Mouse (Mus musculus): ENCODE measurements around the gene Zfp961. TPM values are rescaled to one million over a fixed set of nuclear protein-coding genes. Genes with fewer than 3 reads are reported as not detected.

Gene Zfp961
- polyA plus RNA-seq, 1 experiment: 1.9 TPM

- TF ChIP-seq CTCF (IDR thresholded peaks at IDR 0.05; ENCODE audit: extremely low read depth, insufficient read length, insufficient replicate concordance, low read depth, low read length): no peak
- no peak for TF ChIP-seq POLR2A (IDR thresholded peaks at IDR 0.05; ENCODE audit: low read depth, low read length)
- H3K27me3 ChIP-seq (ENCODE audit: control insufficient read depth, insufficient read depth, low read length): no peaks in the 10 kb centered on the region
- no peaks in the 10 kb centered on the region; the same call in 1 of the 2 replicates for H3K4me1 ChIP-seq (ENCODE audit: control insufficient read depth, insufficient read depth, insufficient read length, low read length)
- peaks cover 22% of the 10 kb centered on the region for H3K36me3 ChIP-seq (ENCODE audit: control insufficient read depth, insufficient read depth, low read length)
- WGBS: 79% methylated on average over 3 of the region's 3 CpGs
- no peak overlapping the region for H3K27ac ChIP-seq (ENCODE audit: insufficient read depth, low read depth, low read length)
- no peak overlapping the region for H3K4me3 ChIP-seq (ENCODE audit: low read depth, low read length)
Observed at GRCm38 (mm10) chr8:71964051-71964450, 13.2 kb downstream of the Zfp961 start.

- no peak for TF ChIP-seq POLR2A (IDR thresholded peaks at IDR 0.05; ENCODE audit: low read depth, low read length)
- no peak for TF ChIP-seq CTCF (IDR thresholded peaks at IDR 0.05; ENCODE audit: extremely low read depth, insufficient read length, insufficient replicate concordance, low read depth, low read length)
- H3K4me3 ChIP-seq (ENCODE audit: low read depth, low read length): no peak overlapping the region
- H3K27ac ChIP-seq (ENCODE audit: insufficient read depth, low read depth, low read length): peak overlapping the region; percentile 2; the same call in 1 of the 2 replicates
- no peaks in the 10 kb centered on the region; the same call in 1 of the 2 replicates for H3K4me1 ChIP-seq (ENCODE audit: control insufficient read depth, insufficient read depth, insufficient read length, low read length)
- WGBS: 98% methylated on average over 2 of the region's 2 CpGs
- H3K27me3 ChIP-seq (ENCODE audit: control insufficient read depth, insufficient read depth, low read length): no peaks in the 10 kb centered on the region
- H3K36me3 ChIP-seq (ENCODE audit: control insufficient read depth, insufficient read depth, low read length): peaks cover 25% of the 10 kb centered on the region
Observed at GRCm38 (mm10) chr8:71965166-71965565, 14.3 kb downstream of the Zfp961 start.

- no peak overlapping the region for H3K27ac ChIP-seq (ENCODE audit: insufficient read depth, low read depth, low read length)
- no peak overlapping the region for H3K4me3 ChIP-seq (ENCODE audit: low read depth, low read length)
- no peaks in the 10 kb centered on the region for H3K4me1 ChIP-seq (ENCODE audit: control insufficient read depth, insufficient read depth, insufficient read length, low read length)
- H3K27me3 ChIP-seq (ENCODE audit: control insufficient read depth, insufficient read depth, low read length): no peaks in the 10 kb centered on the region
- peaks cover 25% of the 10 kb centered on the region for H3K36me3 ChIP-seq (ENCODE audit: control insufficient read depth, insufficient read depth, low read length)
- TF ChIP-seq CTCF (IDR thresholded peaks at IDR 0.05; ENCODE audit: extremely low read depth, insufficient read length, insufficient replicate concordance, low read depth, low read length) (no peak; the same call in 1 of the 2 replicates), POLR2A (IDR thresholded peaks at IDR 0.05; ENCODE audit: low read depth, low read length) (no peak)
Observed at GRCm38 (mm10) chr8:71966411-71966810, 15.6 kb downstream of the Zfp961 start.

GRCm38 (mm10) chr8:71967261-71967660 is 16.4 kb downstream of the Zfp961 start:
- over 99% methylated on average over 5 of the region's 5 CpGs for WGBS

GRCm38 (mm10) chr8:71968100-71968499 is 17.3 kb downstream of the Zfp961 start:
- Histone ChIP-seq H3K36me3 (ENCODE audit: control insufficient read depth, insufficient read depth, low read length) (peaks cover 25% of the 10 kb centered on the region), H3K4me3 (ENCODE audit: low read depth, low read length) (no peak overlapping the region), H3K4me1 (ENCODE audit: control insufficient read depth, insufficient read depth, insufficient read length, low read length) (no peaks in the 10 kb centered on the region), H3K27me3 (ENCODE audit: control insufficient read depth, insufficient read depth, low read length) (no peaks in the 10 kb centered on the region), H3K27ac (ENCODE audit: insufficient read depth, low read depth, low read length) (no peak overlapping the region)
- TF ChIP-seq POLR2A (IDR thresholded peaks at IDR 0.05; ENCODE audit: low read depth, low read length) (no peak), CTCF (IDR thresholded peaks at IDR 0.05; ENCODE audit: extremely low read depth, insufficient read length, insufficient replicate concordance, low read depth, low read length) (no peak)
- 95% methylated on average over 6 of the region's 6 CpGs for WGBS

More at GRCm38 (mm10) chr8:71967261-71967660, 16.4 kb downstream of the Zfp961 start:
- Histone ChIP-seq H3K27me3 (ENCODE audit: control insufficient read depth, insufficient read depth, low read length) (no peaks in the 10 kb centered on the region), H3K4me3 (ENCODE audit: low read depth, low read length) (no peak overlapping the region), H3K36me3 (ENCODE audit: control insufficient read depth, insufficient read depth, low read length) (peaks cover 25% of the 10 kb centered on the region), H3K4me1 (ENCODE audit: control insufficient read depth, insufficient read depth, insufficient read length, low read length) (no peaks in the 10 kb centered on the region), H3K27ac (ENCODE audit: insufficient read depth, low read depth, low read length) (no peak overlapping the region)
- TF ChIP-seq POLR2A (IDR thresholded peaks at IDR 0.05; ENCODE audit: low read depth, low read length) (no peak), CTCF (IDR thresholded peaks at IDR 0.05; ENCODE audit: extremely low read depth, insufficient read length, insufficient replicate concordance, low read depth, low read length) (no peak)

GRCm38 (mm10) chr8:71968636-71969035 is 17.8 kb downstream of the Zfp961 start:
- Histone ChIP-seq H3K4me1 (ENCODE audit: control insufficient read depth, insufficient read depth, insufficient read length, low read length) (no peaks in the 10 kb centered on the region; the same call in 1 of the 2 replicates), H3K27ac (ENCODE audit: insufficient read depth, low read depth, low read length) (no peak overlapping the region), H3K27me3 (ENCODE audit: control insufficient read depth, insufficient read depth, low read length) (no peaks in the 10 kb centered on the region), H3K36me3 (ENCODE audit: control insufficient read depth, insufficient read depth, low read length) (peaks cover 25% of the 10 kb centered on the region), H3K4me3 (ENCODE audit: low read depth, low read length) (no peak overlapping the region)
- 88% methylated on average over 6 of the region's 6 CpGs for WGBS
- TF ChIP-seq CTCF (IDR thresholded peaks at IDR 0.05; ENCODE audit: extremely low read depth, insufficient read length, insufficient replicate concordance, low read depth, low read length) (no peak), POLR2A (IDR thresholded peaks at IDR 0.05; ENCODE audit: low read depth, low read length) (no peak)

GRCm38 (mm10) chr8:71971945-71972344 is 21.1 kb downstream of the Zfp961 start:
- H3K4me3 ChIP-seq (ENCODE audit: low read depth, low read length): no peak overlapping the region
- H3K36me3 ChIP-seq (ENCODE audit: control insufficient read depth, insufficient read depth, low read length): peaks cover 13% of the 10 kb centered on the region
- H3K27ac ChIP-seq (ENCODE audit: insufficient read depth, low read depth, low read length): no peak overlapping the region
- WGBS: 63% methylated on average over 1 of the region's 1 CpGs
- H3K27me3 ChIP-seq (ENCODE audit: control insufficient read depth, insufficient read depth, low read length): no peaks in the 10 kb centered on the region
- TF ChIP-seq CTCF (IDR thresholded peaks at IDR 0.05; ENCODE audit: extremely low read depth, insufficient read length, insufficient replicate concordance, low read depth, low read length): no peak
- TF ChIP-seq POLR2A (IDR thresholded peaks at IDR 0.05; ENCODE audit: low read depth, low read length): no peak
- H3K4me1 ChIP-seq (ENCODE audit: control insufficient read depth, insufficient read depth, insufficient read length, low read length): no peaks in the 10 kb centered on the region; the same call in 1 of the 2 replicates
